Mouse (Mus musculus): ENCODE measurements at regions not wholly inside any gene's neighbourhood (a gene's known extent, or its start where the extent isn't known, plus 50 kb on each side); places are given as distances from the start of the nearest gene placed in this dataset.

GRCm38 (mm10) chr17:79147883-79148282 is 96.2 kb downstream of the Qpct start:
- no peaks in the 10 kb centered on the region for H3K36me3 ChIP-seq
- H3K4me3 ChIP-seq: no peak overlapping the region
- 86% methylated on average over 3 of the region's 3 CpGs for WGBS
- H3K4me1 ChIP-seq (replicated peaks): no peaks in the 10 kb centered on the region
- no peak overlapping the region for H3K27ac ChIP-seq
- no peaks in the 10 kb centered on the region for H3K9me3 ChIP-seq
- no peak for DNase-seq (ENCODE audit: low spot score)
- no peaks in the 10 kb centered on the region for H3K27me3 ChIP-seq (ENCODE audit: insufficient read depth, poor library complexity, severe bottlenecking)

- no peaks in the 10 kb centered on the region for H3K27me3 ChIP-seq (ENCODE audit: insufficient read depth, poor library complexity, severe bottlenecking)
- no peak for DNase-seq (ENCODE audit: low spot score)
- no peak overlapping the region for H3K27ac ChIP-seq
- no peaks in the 10 kb centered on the region for H3K36me3 ChIP-seq
- WGBS: 83% methylated on average over 2 of the region's 2 CpGs
- no peak overlapping the region for H3K4me3 ChIP-seq
- no peaks in the 10 kb centered on the region for H3K4me1 ChIP-seq (replicated peaks)
- H3K9me3 ChIP-seq: no peaks in the 10 kb centered on the region
Observed at GRCm38 (mm10) chr17:79144913-79145625, 93.4 kb downstream of the Qpct start.

GRCm38 (mm10) chr17:79143031-79143430 is 91.3 kb downstream of the Qpct start:
- H3K4me3 ChIP-seq: no peak overlapping the region
- no peaks in the 10 kb centered on the region for H3K36me3 ChIP-seq
- H3K27ac ChIP-seq: no peak overlapping the region
- no peaks in the 10 kb centered on the region for H3K9me3 ChIP-seq
- 49% methylated on average over 1 of the region's 1 CpGs for WGBS
- no peaks in the 10 kb centered on the region for H3K27me3 ChIP-seq (ENCODE audit: insufficient read depth, poor library complexity, severe bottlenecking)
- no peak for DNase-seq (ENCODE audit: low spot score)
- H3K4me1 ChIP-seq (replicated peaks): no peaks in the 10 kb centered on the region
